Mouse (Mus musculus): Measurements from ENCODE around the gene Mfsd7a. TPM values are rescaled to one million over a fixed set of nuclear protein-coding genes. Genes with fewer than 3 reads are reported as not detected.

The Mfsd7a gene
- polyA plus RNA-seq, 1 experiment from 2014 or later: 0.08 TPM

- DNase-seq (ENCODE audit: low spot score) (no peak), ATAC-seq (ENCODE audit: low FRiP score) (no peak)
- no peaks in the 10 kb centered on the region for H3K4me1 ChIP-seq (replicated peaks; ENCODE audit: control insufficient read depth, insufficient read depth, low read length)
Observed at GRCm38 (mm10) chr5:108403453-108403852, 45.2 kb downstream of the Mfsd7a start.

More at GRCm38 (mm10) chr5:108403453-108403852, 45.2 kb downstream of the Mfsd7a start:
- Histone ChIP-seq H3K4me3 (replicated peaks; ENCODE audit: low read length) (no peak overlapping the region), H3K27ac (no peak overlapping the region), H3K9ac (no peak overlapping the region), H3K36me3 (replicated peaks; ENCODE audit: control insufficient read depth, insufficient read depth) (no peaks in the 10 kb centered on the region), H3K4me2 (replicated peaks) (no peak overlapping the region), H3K27me3 (ENCODE audit: control insufficient read depth, insufficient read depth, low read length) (no peaks in the 10 kb centered on the region), H3K9me3 (ENCODE audit: control insufficient read depth, low read length) (no peaks in the 10 kb centered on the region)
- WGBS: 81% methylated on average over 4 of the region's 4 CpGs

Other genes with a start within 250 kb of the Mfsd7a start
- 45.7 and 52.3 TPM in 2 replicates for gene Dr1, start 180.0 kb downstream of the Mfsd7a start, polyA plus RNA-seq (2014; fragmentation: Nextera tagmentation; extraction: Ambion mirVana)
- 2.3 and 2.9 TPM in 2 replicates for gene Pigg, start 136.3 kb downstream of the Mfsd7a start, polyA plus RNA-seq (2014; fragmentation: Nextera tagmentation; extraction: Ambion mirVana)
- 4.3 and 6.1 TPM in 2 replicates for gene Gm42517, start 81.0 kb downstream of the Mfsd7a start, polyA plus RNA-seq (2014; fragmentation: Nextera tagmentation; extraction: Ambion mirVana)
- 0.28 TPM in 1 of 2 replicates, not detected in the other for gene Pde6b, start 60.5 kb downstream of the Mfsd7a start, polyA plus RNA-seq (2014; fragmentation: Nextera tagmentation; extraction: Ambion mirVana)
- 425 and 497 TPM in 2 replicates for gene Atp5k, start 14.4 kb downstream of the Mfsd7a start, polyA plus RNA-seq (2014; fragmentation: Nextera tagmentation; extraction: Ambion mirVana)
- 31.2 and 33.4 TPM in 2 replicates for gene Pcgf3, start 12.3 kb upstream of the Mfsd7a start, polyA plus RNA-seq (2014; fragmentation: Nextera tagmentation; extraction: Ambion mirVana)
- gene Cplx1, start 101.1 kb upstream of the Mfsd7a start, polyA plus RNA-seq (2014; fragmentation: Nextera tagmentation; extraction: Ambion mirVana): 169 and 208 TPM in 2 replicates
- 46.4 and 47.2 TPM in 2 replicates for gene Gak, start 180.9 kb upstream of the Mfsd7a start, polyA plus RNA-seq (2014; fragmentation: Nextera tagmentation; extraction: Ambion mirVana)
- 27.2 and 29.7 TPM in 2 replicates for gene Tmem175, start 180.9 kb upstream of the Mfsd7a start, polyA plus RNA-seq (2014; fragmentation: Nextera tagmentation; extraction: Ambion mirVana)
- 9.8 and 11.3 TPM in 2 replicates for gene Idua, start 211.4 kb upstream of the Mfsd7a start, polyA plus RNA-seq (2014; fragmentation: Nextera tagmentation; extraction: Ambion mirVana)
- gene Dgkq, start 220.8 kb upstream of the Mfsd7a start, polyA plus RNA-seq (2014; fragmentation: Nextera tagmentation; extraction: Ambion mirVana): 25.3 and 28.4 TPM in 2 replicates
- 3.2 and 3.5 TPM in 2 replicates for gene Slc26a1, start 226.7 kb upstream of the Mfsd7a start, polyA plus RNA-seq (2014; fragmentation: Nextera tagmentation; extraction: Ambion mirVana)
- 7.0 and 9.6 TPM in 2 replicates for gene Fgfrl1, start 243.5 kb upstream of the Mfsd7a start, polyA plus RNA-seq (2014; fragmentation: Nextera tagmentation; extraction: Ambion mirVana)

Data from hindbrain, embryonic 14.5 days (tissue).